ENCODE assay signal across 14 mouse cellular contexts in genomic region chr8:86512886-86513285, GRCm38 (mm10).
DNase-seq lines count a peak whose midpoint lies in the region; TF ChIP-seq lines count a peak whose summit lies in the region.
"Had no signal": no experiment of that assay in that cellular context is flagged by ENCODE, and none has a peak within 500 bp of the region (broad histone marks: within the 10 kb centered on the region; RNA-seq: fewer than 3 reads in every experiment).

No protein-coding gene starts in this region.

- H3K4me3 ChIP-seq in kidney, adult 2 months (ENCODE audit: insufficient read depth, low read depth, low read length), result no peak overlapping the region
- H3K4me3 ChIP-seq: forebrain, embryonic 15.5 days; lung, embryonic 15.5 days had no signal

- intact Hi-C loops in left cerebral cortex, postnatal 25 days (cut with DNase I), result no loop called here

- DNase-seq in kidney, postnatal 10 days, result peak; percentile 24
- DNase-seq in kidney, adult 2 months, result no peak
- DNase-seq in ES-CJ7 (ENCODE audit: low read depth, low spot score) (peak; percentile 23), ZHBTc4 (ENCODE audit: low read depth, low spot score) (peak; percentile 43)
- peak; percentile 14 for DNase-seq in hindlimb bud, embryonic 11.5 days (ENCODE audit: extremely low spot score, low read depth, low spot score)
- no peak for DNase-seq in left cerebral cortex, postnatal 25 days (ENCODE audit: low spot score in 2 of 2)
- no peak for DNase-seq in cerebellum, adult 11-12 months
- no peak for DNase-seq in adrenal gland, adult 8-10 months
- DNase-seq: adrenal gland, adult 2 months; gastrocnemius, postnatal 14 days; left cerebral cortex, postnatal 4 days; right cerebral cortex, postnatal 14 days had no signal

- no peak overlapping the region for H3K27ac ChIP-seq in kidney, adult 2 months (ENCODE audit: insufficient read depth, low read depth, low read length)
- H3K27ac ChIP-seq: lung, embryonic 15.5 days had no signal

- H3K4me1 ChIP-seq in kidney, adult 2 months (ENCODE audit: control insufficient read depth, insufficient read depth, low read length), result no peaks in the 10 kb centered on the region
- H3K4me1 ChIP-seq: lung, embryonic 15.5 days had no signal

- no peak for TF ChIP-seq CTCF in kidney, adult 2 months (conservative IDR thresholded peaks at IDR 0.05; ENCODE audit: insufficient read depth, insufficient read length, low read depth, low read length)

- H3K36me3 ChIP-seq in kidney, adult 2 months (ENCODE audit: control insufficient read depth, insufficient read depth, low read length), result no peaks in the 10 kb centered on the region
- H3K36me3 ChIP-seq: forebrain, embryonic 15.5 days; lung, embryonic 15.5 days had no signal

- 61% methylated on average over 5 of the region's 5 CpGs for WGBS in kidney, adult 2 months

- no peak for TF ChIP-seq POLR2A in kidney, adult 2 months (IDR thresholded peaks at IDR 0.05; ENCODE audit: low read depth, low read length)

- no peaks in the 10 kb centered on the region for H3K27me3 ChIP-seq in kidney, adult 2 months (replicated peaks; ENCODE audit: control insufficient read depth, insufficient read depth, low read length)
- H3K27me3 ChIP-seq: forebrain, embryonic 15.5 days; lung, embryonic 15.5 days had no signal

Comparison
In these comparisons a context has a peak if more than half of its experiments do, and no peak if none do; other contexts are left out.
1. DNase-seq: peak in kidney, postnatal 10 days (single experiment), ES-CJ7 (single experiment), ZHBTc4 (single experiment) and hindlimb bud, embryonic 11.5 days (single experiment); none in kidney, adult 2 months (single experiment), left cerebral cortex, postnatal 25 days (0 of 2), cerebellum, adult 11-12 months (single experiment) and adrenal gland, adult 8-10 months (single experiment).